Mouse (Mus musculus) embryonic facial prominence, embryonic 15.5 days (tissue): ENCODE data around the gene Adamts7. TPM values are rescaled to one million over a fixed set of nuclear protein-coding genes. Genes with fewer than 3 reads are reported as not detected.
A peak's percentile ranks its signal among the peaks of the same experiment; 100 is the strongest.

Experiments used
- ATAC-seq: fragments of 200-750 bp; cut with Nextera tagmentation; 2 replicates; pipeline ENCODE4 v1.8.0; 2017; ENCODE audit warnings: low read depth, moderate TSS enrichment; ENCODE audit not compliant: insufficient number of reproducible peaks, low FRiP score, low TSS enrichment
- H3K27ac ChIP-seq: fragments of 300-500 bp; sonication (generic); replicated peaks from 2 replicates; pipeline ENCODE4 v1.5.1; 2015; ENCODE audit warnings: mild to moderate bottlenecking, inconsistent platforms
- H3K27me3 ChIP-seq: fragments of 300-500 bp; sonication (generic); 2 replicates; pipeline ENCODE4 v1.6.1; 2015; ENCODE audit warnings: inconsistent platforms
- H3K36me3 ChIP-seq: fragments of 300-500 bp; sonication (generic); 2 replicates; pipeline ENCODE4 v1.6.1; 2015; ENCODE audit warnings: mild to moderate bottlenecking, inconsistent platforms
- H3K4me1 ChIP-seq: fragments of 300-500 bp; sonication (generic); 2 replicates; pipeline ENCODE4 v1.6.1; 2015; ENCODE audit warnings: inconsistent platforms
- H3K4me2 ChIP-seq: fragments of 300-500 bp; sonication (generic); replicated peaks from 2 replicates; pipeline ENCODE4 v1.6.1; 2015; ENCODE audit warnings: mild to moderate bottlenecking, inconsistent platforms
- H3K4me3 ChIP-seq: fragments of 300-500 bp; sonication (generic); replicated peaks from 2 replicates; pipeline ENCODE4 v1.5.1; 2015; ENCODE audit warnings: mild to moderate bottlenecking, inconsistent platforms
- H3K9ac ChIP-seq: fragments of 300-500 bp; sonication (generic); 2 replicates; pipeline ENCODE4 v1.6.1; 2015; ENCODE audit warnings: inconsistent platforms
- H3K9me3 ChIP-seq: fragments of 300-500 bp; sonication (generic); replicated peaks from 2 replicates; pipeline ENCODE4 v1.6.1; 2016; ENCODE audit warnings: inconsistent platforms
- WGBS: fragments of 180-500 bp; shearing (Covaris S2); methylation state at CpG from one replicate; pipeline ENCODE4 v1.1.7; 2015; 5-methylcytosine and 5-hydroxymethylcytosine counted together
- polyA plus RNA-seq: library from polyadenylated mRNA; unstranded; fragments of >200 nt; fragmentation: Nextera tagmentation; extraction: Ambion mirVana; gene quantifications from 2 replicates; pipeline ENCODE4 v1.2.1, GENCODE M21; 2015

The Adamts7 gene
- polyA plus RNA-seq, 1 experiment from 2014 or later, result 14.7 TPM

DNA sequence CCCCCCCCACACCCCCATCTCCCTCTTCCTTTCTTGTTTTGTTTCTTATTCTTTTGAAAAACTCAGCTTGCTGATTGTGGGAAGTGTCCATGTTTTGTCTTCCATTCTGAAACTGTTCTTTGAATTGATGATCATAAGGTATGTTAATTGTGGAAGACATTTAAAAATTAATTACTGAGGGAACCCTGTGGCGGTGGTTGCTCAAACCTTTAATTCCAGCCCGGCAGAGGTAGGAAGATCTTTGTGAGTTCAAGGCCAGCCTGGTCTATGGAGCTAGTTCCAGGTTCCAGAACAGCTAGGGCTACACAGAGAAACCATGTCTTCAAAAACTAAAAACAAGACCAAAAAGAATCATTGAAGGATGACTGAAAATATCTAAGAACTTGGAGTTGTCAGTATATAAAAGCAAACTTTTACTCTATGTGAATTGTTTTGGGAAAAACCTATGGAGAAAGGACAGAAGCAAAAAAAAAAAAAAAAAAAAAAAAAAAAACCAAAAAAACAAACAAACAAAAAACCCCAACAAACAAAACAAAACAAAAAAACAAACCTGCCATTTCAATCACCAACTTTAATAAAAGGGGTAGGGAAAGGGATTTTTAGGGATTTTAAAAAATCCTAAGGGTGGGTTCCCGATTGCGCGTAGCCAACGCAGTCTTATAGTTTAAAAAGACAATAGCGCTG is 37.3 kb upstream of the Adamts7 start:
- peak overlapping the region; percentile 29 for H3K4me3 ChIP-seq
- 20% methylated on average over 7 of the region's 7 CpGs for WGBS

GRCm38 (mm10) chr9:90126260-90127010 is 36.4 kb upstream of the Adamts7 start:
- Histone ChIP-seq H3K4me3 (peak overlapping the region; percentile 29), H3K4me2 (peak overlapping the region; percentile 41), H3K9ac (no peak overlapping the region), H3K9me3 (no peaks in the 10 kb centered on the region), H3K4me1 (peaks cover 13% of the 10 kb centered on the region; the same call in 1 of the 2 replicates), H3K36me3 (no peaks in the 10 kb centered on the region), H3K27ac (no peak overlapping the region), H3K27me3 (no peaks in the 10 kb centered on the region; the same call in 1 of the 2 replicates)
- 0 out of 2 replicates have a peak, but pooled peaks have one; percentile 34 for ATAC-seq
- WGBS, result 1% methylated on average over 30 of the region's 30 CpGs

More for the DNA sequence above, 37.3 kb upstream of the Adamts7 start:
- Histone ChIP-seq H3K9ac (no peak overlapping the region), H3K36me3 (no peaks in the 10 kb centered on the region), H3K4me2 (peak overlapping the region; percentile 41), H3K4me1 (peaks cover 13% of the 10 kb centered on the region; the same call in 1 of the 2 replicates), H3K27ac (no peak overlapping the region), H3K27me3 (no peaks in the 10 kb centered on the region; the same call in 1 of the 2 replicates), H3K9me3 (no peaks in the 10 kb centered on the region)
- ATAC-seq, result no peak

DNA sequence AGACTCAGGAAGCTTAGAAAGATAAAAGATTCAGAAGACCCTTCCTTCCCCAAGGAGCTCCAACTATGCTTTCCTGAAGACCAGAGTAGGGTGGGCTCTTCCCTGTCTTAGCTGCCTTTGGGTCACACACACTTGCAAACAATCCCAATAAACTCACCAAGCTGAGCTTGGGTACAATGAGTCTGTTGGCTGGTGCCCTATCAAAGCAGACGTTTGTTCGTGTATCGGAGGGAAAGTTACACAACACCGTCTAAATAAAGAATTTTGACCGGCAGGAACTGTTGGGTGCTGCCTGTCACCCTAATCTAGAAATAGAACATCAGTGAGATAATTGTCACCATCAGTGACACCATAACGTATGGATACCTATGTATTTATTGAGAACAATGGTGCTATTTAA is 35.7 kb upstream of the Adamts7 start:
- no peak overlapping the region for H3K4me3 ChIP-seq
- peaks cover 13% of the 10 kb centered on the region; the same call in 1 of the 2 replicates for H3K4me1 ChIP-seq
- H3K9me3 ChIP-seq, result no peaks in the 10 kb centered on the region
- H3K27ac ChIP-seq, result no peak overlapping the region
- no peak overlapping the region for H3K9ac ChIP-seq
- WGBS, result 67% methylated on average over 6 of the region's 6 CpGs
- no peaks in the 10 kb centered on the region for H3K36me3 ChIP-seq
- H3K27me3 ChIP-seq, result no peaks in the 10 kb centered on the region; the same call in 1 of the 2 replicates
- peak overlapping the region; percentile 41; the same call in 1 of the 2 replicates for H3K4me2 ChIP-seq
- ATAC-seq, result no peak

GRCm38 (mm10) chr9:90128636-90129201 is 34.1 kb upstream of the Adamts7 start:
- Histone ChIP-seq H3K4me1 (peaks cover 13% of the 10 kb centered on the region; the same call in 1 of the 2 replicates), H3K4me2 (no peak overlapping the region), H3K9ac (no peak overlapping the region), H3K4me3 (no peak overlapping the region), H3K36me3 (no peaks in the 10 kb centered on the region), H3K9me3 (no peaks in the 10 kb centered on the region), H3K27ac (no peak overlapping the region), H3K27me3 (no peaks in the 10 kb centered on the region)
- WGBS, result 67% methylated on average over 6 of the region's 6 CpGs
- no peak for ATAC-seq

DNA sequence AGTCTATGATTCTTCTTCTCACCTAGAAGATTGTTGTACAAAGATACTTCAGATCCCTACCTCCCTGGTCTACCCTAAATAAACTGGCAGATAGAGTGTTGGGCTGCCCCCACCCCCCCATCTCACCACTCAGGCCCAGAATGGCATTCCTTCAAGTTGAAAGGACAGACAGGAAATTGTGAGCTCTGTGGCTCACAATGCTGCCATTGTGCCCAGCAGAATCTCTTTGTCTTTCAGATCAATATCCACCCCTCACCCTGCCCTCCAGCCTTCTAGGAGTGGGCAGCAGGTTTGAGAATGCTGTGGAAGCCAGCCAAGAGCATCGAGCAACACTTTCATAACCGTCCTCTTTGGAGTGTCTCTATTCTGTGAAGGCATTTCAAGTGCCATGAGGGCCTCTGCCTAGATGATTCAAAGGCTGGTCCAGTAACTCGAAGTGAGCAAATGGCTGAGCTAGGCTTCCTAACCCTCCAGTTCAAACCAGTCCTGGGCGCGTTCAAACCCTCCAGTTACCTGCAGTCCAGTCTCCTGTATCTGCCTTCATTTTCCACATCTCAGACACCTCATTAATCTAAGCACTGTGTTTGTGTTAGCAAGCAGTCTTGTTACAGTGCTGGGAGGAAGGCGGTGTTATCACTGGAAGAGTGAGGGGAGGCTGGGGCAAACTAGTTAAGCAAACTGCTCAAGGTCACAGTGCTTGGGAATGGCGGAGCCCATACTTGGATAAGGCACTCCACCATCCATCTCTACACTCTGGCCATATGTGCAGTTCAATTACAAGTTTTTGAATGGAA is 29.1 kb upstream of the Adamts7 start:
- WGBS, result 71% methylated on average over 7 of the region's 7 CpGs
- H3K4me2 ChIP-seq, result no peak overlapping the region
- no peak overlapping the region for H3K27ac ChIP-seq
- H3K9me3 ChIP-seq, result no peaks in the 10 kb centered on the region
- H3K4me3 ChIP-seq, result no peak overlapping the region
- ATAC-seq, result no peak
- H3K9ac ChIP-seq, result no peak overlapping the region
- H3K27me3 ChIP-seq, result no peaks in the 10 kb centered on the region
- H3K4me1 ChIP-seq, result no peaks in the 10 kb centered on the region
- no peaks in the 10 kb centered on the region for H3K36me3 ChIP-seq

DNA sequence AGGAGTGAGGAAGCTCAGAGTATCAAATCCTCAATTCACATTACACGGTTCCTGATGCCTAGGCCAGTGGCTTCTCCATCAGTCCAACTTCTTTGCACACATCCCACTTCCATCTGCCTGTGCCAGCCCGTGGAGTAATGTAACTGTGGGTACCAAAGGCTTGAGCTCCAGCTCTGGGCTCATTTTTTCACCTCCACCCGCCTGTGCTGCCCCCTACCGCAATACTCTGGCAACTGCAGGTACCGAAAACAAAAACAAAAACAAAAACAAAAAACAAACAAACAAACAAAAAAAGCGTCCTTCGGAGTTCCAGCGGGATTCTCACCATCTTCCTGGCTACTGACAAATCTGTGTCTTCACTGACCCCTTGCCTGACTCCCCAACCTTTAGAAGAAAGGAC is 27.4 kb upstream of the Adamts7 start:
- no peaks in the 10 kb centered on the region for H3K36me3 ChIP-seq
- H3K27ac ChIP-seq, result no peak overlapping the region
- no peaks in the 10 kb centered on the region for H3K9me3 ChIP-seq
- H3K4me3 ChIP-seq, result no peak overlapping the region
- no peaks in the 10 kb centered on the region for H3K4me1 ChIP-seq
- no peaks in the 10 kb centered on the region for H3K27me3 ChIP-seq
- H3K4me2 ChIP-seq, result no peak overlapping the region
- 78% methylated on average over 8 of the region's 8 CpGs for whole genome bisulfite sequencing
- no peak overlapping the region for H3K9ac ChIP-seq
- no peak for ATAC-seq

GRCm38 (mm10) chr9:90135963-90136677 is 26.7 kb upstream of the Adamts7 start:
- H3K27ac ChIP-seq, result no peak overlapping the region
- H3K4me1 ChIP-seq, result no peaks in the 10 kb centered on the region
- 70% methylated on average over 9 of the region's 9 CpGs for WGBS
- H3K36me3 ChIP-seq, result no peaks in the 10 kb centered on the region
- H3K9me3 ChIP-seq, result no peaks in the 10 kb centered on the region
- ATAC-seq, result no peak
- no peak overlapping the region for H3K4me2 ChIP-seq
- H3K4me3 ChIP-seq, result no peak overlapping the region
- H3K27me3 ChIP-seq, result no peaks in the 10 kb centered on the region
- no peak overlapping the region for H3K9ac ChIP-seq

- H3K27me3 ChIP-seq, result no peaks in the 10 kb centered on the region
- 76% methylated on average over 1 of the region's 1 CpGs for WGBS
- H3K4me2 ChIP-seq, result no peak overlapping the region
- H3K9me3 ChIP-seq, result no peaks in the 10 kb centered on the region
- H3K9ac ChIP-seq, result no peak overlapping the region
- no peaks in the 10 kb centered on the region for H3K4me1 ChIP-seq
- no peak for ATAC-seq
- no peak overlapping the region for H3K27ac ChIP-seq
- H3K36me3 ChIP-seq, result no peaks in the 10 kb centered on the region
- H3K4me3 ChIP-seq, result no peak overlapping the region
These were observed 26.2 kb upstream of the Adamts7 start for GRCm38 (mm10) chr9:90136678-90136965.

DNA sequence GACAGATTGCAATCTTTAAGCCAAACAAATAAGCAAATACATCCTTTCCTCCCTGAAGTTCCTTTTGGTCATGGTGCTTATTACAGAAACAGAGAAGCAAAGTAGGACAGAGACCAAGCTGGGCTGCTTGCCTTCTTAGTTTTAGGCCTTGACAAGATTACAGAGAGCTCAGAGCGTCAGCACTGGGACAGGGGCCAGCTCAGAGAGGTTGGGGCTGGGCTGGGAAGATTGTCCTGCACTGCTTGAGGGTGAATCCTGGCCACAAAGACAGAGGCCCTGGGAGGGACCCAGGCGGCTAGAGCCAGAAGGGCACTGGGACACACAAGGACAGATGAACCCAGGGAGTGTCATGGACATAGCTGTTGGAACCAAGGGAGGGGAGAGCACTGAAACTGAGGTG is 17.1 kb upstream of the Adamts7 start:
- Histone ChIP-seq H3K9ac (no peak overlapping the region), H3K27ac (no peak overlapping the region), H3K9me3 (no peaks in the 10 kb centered on the region), H3K4me2 (no peak overlapping the region), H3K36me3 (no peaks in the 10 kb centered on the region), H3K4me1 (0 out of 2 replicates have a peak, but pooled peaks cover 3% of the 10 kb centered on the region), H3K27me3 (no peaks in the 10 kb centered on the region), H3K4me3 (no peak overlapping the region)
- 34% methylated on average over 2 of the region's 2 CpGs for WGBS
- 0 out of 2 replicates have a peak, but pooled peaks have one; percentile 15 for ATAC-seq

DNA sequence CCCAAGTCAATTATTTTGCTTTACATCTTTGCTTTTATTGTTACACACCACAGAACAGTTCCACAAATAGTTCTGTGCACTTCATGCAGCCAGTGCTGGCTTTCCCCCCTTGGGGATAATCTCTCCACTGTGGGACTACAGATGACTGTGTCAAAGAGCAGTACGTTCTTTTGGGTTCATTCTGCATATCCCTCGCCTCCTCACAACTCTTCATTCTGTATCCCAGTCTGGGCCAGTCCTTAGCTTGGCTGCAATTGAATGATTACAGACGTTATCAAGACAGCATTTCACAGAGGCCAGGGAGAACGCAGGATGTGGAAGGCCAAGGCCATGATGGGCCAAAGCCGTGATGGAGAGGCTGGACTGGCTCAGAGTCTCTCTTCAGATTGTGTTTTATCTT is 16.0 kb upstream of the Adamts7 start:
- WGBS, result 64% methylated on average over 5 of the region's 5 CpGs
- Histone ChIP-seq H3K27ac (no peak overlapping the region), H3K4me2 (no peak overlapping the region), H3K36me3 (no peaks in the 10 kb centered on the region), H3K27me3 (no peaks in the 10 kb centered on the region), H3K9ac (no peak overlapping the region), H3K4me1 (0 out of 2 replicates have a peak, but pooled peaks cover 3% of the 10 kb centered on the region), H3K4me3 (no peak overlapping the region), H3K9me3 (no peaks in the 10 kb centered on the region)
- no peak for ATAC-seq
